Mouse (Mus musculus): ENCODE measurements around the gene 2900011O08Rik.
"Not testable (repeated sequence)": the region's sequence is repeated elsewhere in the genome, so short reads cannot be mapped to it uniquely, and the experiment has no call there.

Gene 2900011O08Rik

GRCm38 (mm10) chr16:14066571-14066970, 80.2 kb downstream of the 2900011O08Rik start:
- not testable (repeated sequence) for DNase-seq (ENCODE audit: low spot score)

GRCm38 (mm10) chr16:14068701-14069100, 82.3 kb downstream of the 2900011O08Rik start:
- DNase-seq (ENCODE audit: low spot score): not testable (repeated sequence)

GRCm38 (mm10) chr16:14070471-14071169, 84.2 kb downstream of the 2900011O08Rik start:
- no peak for DNase-seq (ENCODE audit: low spot score)

DNA sequence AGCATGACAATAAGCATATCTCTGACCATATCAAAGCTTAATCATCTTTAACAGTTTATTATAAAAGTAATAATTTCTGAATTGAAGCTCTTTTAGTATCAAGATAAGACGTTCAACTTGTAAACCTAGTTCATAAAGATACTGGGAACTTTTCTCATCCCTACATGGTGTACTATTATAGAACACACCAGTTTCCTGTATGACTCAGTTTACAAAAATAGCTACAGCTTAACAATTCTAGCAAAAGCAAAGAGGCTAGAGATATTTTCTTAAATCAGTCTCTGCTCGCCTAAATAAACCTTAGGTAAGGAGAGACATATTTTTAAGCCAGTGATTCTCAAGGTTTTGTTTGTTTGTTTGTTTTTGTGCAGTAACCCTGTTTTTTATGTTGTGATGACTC, 96.5 kb downstream of the 2900011O08Rik start:
- DNase-seq (ENCODE audit: low spot score): no peak

DNA sequence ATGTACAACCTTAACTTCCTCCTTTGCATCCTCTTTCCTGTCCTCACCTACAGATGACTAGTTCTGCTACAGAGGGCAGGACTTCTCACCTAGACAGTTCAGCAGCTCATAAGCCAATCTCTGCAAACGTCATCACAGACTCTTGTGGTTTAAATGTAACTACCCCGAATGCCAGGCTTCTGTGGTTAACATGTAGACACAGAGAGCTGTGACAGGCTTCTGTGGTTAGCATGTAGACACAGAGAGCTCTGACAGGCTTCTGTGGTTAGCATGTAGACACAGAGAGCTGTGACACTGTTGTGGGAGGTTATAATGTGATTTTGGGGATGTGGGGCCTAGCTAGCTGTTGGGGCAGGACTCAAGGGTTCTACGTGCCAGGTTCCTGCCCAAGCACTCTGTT, 101.8 kb downstream of the 2900011O08Rik start:
- no peak for DNase-seq (ENCODE audit: low spot score)

DNA sequence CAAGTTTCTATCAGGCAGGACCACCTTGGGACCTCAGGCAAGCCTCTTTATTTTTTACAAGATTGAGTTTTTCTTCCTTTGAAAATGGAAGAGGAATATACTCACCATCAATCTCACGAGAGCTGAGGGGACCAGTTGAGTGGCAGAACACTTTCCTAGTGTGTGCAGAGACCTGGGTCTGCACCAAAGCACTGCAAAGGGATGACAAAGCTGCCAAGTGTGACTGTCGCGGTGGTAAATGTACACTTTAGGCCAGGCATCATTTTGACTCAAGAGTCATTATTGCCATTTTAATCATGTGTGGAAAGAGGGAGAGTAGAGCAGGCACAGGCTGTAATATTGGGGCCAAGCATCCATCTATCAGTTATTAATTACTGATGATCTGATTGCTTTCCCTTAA, 102.9 kb downstream of the 2900011O08Rik start:
- DNase-seq (ENCODE audit: low spot score): no peak

GRCm38 (mm10) chr16:14091771-14092170, 105.4 kb downstream of the 2900011O08Rik start:
- no peak for DNase-seq (ENCODE audit: low spot score)

- DNase-seq (ENCODE audit: low spot score): no peak
Observed at GRCm38 (mm10) chr16:14105891-14106290, 119.5 kb downstream of the 2900011O08Rik start.

DNA sequence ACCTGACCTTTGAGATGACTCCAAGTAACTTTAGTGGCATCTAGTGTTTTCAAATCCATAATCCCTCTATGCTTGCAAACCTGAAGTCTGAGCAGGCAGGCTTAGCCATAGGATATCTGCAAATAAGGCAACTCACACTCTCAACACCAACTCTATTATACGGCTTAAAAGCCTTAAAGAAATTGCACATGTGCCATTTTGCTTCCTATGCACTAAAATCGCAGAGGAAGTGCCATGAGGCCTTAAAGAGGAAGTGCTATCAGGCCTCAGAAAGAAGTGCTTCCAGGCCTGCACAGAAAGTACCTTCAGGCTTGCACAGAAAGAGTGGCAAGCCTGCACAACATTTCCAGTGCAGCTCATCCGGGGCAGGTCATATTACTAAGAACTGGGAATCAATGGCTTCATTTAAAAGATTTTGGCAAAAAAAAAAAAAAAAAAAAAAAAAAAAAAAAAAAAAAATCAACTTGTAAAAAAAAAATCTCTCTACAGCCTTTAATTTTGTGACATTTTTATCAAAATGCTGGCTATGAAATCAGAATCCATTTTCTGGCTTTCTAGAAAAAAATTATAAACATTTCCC, 123.3 kb downstream of the 2900011O08Rik start:
- no peak for DNase-seq (ENCODE audit: low spot score)

DNA sequence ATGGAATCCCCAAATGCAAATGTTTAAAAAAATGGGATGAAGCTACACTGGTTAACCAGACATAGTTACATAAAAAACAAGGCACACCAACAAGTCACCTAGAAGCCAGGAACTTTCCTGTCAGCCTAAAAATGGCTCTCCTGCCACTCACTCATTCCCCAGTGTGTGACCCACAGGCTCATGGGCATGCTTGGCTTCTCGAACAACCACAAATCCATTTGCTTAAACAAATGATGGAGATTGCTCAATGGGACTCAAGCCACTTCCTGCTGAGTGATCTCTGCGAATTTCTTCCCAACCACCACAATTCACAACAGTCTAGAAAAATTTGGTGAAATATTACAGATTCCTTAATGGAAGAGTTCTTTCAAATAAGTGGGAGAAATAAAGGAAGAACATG, 124.5 kb downstream of the 2900011O08Rik start:
- DNase-seq (ENCODE audit: low spot score): no peak

- DNase-seq (ENCODE audit: low spot score): no peak
Observed at GRCm38 (mm10) chr16:14112133-14112532, 125.7 kb downstream of the 2900011O08Rik start.

DNA sequence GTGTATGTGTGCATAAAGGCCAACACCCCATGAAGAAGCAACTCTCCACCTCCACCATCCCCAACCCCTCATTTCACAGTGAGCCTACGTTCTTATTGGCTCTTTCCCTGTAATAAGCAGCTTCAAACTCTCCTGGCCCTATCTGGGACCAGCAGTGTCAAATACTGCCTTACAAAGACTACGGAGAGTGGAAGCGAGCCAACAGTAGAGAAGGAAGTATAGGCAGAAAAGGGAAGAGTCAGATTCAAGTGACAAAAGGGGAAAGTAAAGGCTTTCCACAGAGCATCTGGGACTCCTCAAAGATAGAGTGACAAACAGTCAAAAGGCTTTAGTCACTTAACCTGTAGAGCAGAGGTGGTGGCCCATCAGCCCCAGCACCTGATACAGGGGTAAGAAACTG, 126.3 kb downstream of the 2900011O08Rik start:
- no peak for DNase-seq (ENCODE audit: low spot score)

DNA sequence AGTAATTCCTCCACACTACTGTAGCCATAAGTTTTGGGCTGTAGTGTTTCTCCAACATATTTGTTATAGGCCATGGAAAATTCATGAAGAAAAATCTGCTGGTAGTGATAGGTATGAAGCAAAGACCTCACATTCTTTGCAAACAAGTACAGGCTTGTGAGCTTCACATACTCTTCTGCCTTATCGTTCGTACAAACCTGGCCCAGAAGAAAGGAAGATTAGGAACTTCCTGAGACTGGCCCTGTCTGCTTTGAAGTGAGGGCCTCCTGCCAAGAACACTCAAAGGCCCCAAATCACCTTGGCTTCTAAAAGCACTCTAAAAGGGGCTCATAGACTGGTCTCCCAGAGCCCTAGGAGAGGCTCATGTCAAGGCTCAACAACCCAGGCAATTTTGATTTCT, 130.9 kb downstream of the 2900011O08Rik start:
- DNase-seq (ENCODE audit: low spot score): no peak

- DNase-seq (ENCODE audit: low spot score): no peak
Observed at GRCm38 (mm10) chr16:14120941-14121340, 134.5 kb downstream of the 2900011O08Rik start.

DNA sequence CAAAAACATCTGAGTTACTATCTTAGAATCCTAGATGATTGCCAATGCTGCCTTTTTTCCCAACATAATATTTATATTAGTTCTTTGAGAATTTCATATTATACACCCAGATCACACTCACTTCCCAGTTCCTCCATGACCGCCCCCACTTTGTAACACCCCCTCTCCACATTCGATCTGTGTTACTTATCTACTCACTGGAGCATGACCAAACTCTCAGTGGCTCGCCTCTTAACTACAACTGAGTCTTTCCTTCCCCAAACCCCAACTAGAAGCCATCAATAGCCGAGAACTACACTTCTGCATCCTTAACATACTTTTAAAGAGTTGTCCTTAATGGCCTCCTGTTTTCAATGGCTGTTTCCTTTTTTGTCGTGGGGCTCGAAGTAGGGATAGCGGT, 135.2 kb downstream of the 2900011O08Rik start:
- no peak for DNase-seq (ENCODE audit: low spot score)

DNA sequence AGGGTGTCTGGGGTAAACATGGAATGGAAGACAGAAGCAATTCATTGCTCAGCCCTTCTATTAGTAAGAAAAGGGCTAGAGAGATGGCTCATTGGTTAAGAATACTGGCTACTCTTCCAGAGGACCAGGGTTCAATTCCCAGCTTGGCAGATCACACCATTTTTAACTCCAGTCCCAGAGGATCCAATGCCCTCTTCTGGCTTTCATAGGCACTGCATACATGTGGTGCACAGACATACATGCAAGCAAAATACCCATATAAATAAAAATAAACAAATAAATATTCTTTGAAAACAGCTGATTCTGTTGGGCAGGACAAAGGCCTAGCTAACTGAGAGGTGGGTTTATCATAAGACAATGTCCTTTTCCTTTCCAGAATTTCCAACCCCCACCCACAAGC, 136.2 kb downstream of the 2900011O08Rik start:
- DNase-seq (ENCODE audit: low spot score): no peak

GRCm38 (mm10) chr16:14123901-14124300, 137.5 kb downstream of the 2900011O08Rik start:
- DNase-seq (ENCODE audit: low spot score): no peak

DNA sequence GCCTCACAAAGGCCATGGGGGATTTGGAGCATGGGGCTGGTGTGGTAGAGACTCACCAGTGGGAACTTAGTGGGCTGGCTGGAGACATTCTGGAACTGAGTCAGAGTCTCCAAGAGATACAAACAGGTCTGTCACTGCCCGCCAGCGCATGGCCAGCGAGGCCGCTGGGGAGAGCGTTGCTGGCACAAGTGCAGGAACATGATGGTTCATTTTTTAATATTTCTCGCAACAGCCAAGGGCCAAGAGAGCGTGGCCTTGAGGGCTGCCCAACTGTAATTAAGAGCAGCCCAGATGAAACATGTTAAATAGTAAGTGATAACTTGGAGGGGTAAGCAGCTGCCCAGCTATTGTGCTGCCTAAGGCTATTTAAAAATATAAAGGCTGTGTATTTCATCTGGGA, 138.3 kb downstream of the 2900011O08Rik start:
- DNase-seq (ENCODE audit: low spot score): no peak

GRCm38 (mm10) chr16:14125253-14125652, 138.8 kb downstream of the 2900011O08Rik start:
- no peak for DNase-seq (ENCODE audit: low spot score)

- DNase-seq (ENCODE audit: low spot score): no peak
Observed at GRCm38 (mm10) chr16:14128977-14129376, 142.6 kb downstream of the 2900011O08Rik start.

GRCm38 (mm10) chr16:14130796-14131195, 144.4 kb downstream of the 2900011O08Rik start:
- no peak for DNase-seq (ENCODE audit: low spot score)

DNA sequence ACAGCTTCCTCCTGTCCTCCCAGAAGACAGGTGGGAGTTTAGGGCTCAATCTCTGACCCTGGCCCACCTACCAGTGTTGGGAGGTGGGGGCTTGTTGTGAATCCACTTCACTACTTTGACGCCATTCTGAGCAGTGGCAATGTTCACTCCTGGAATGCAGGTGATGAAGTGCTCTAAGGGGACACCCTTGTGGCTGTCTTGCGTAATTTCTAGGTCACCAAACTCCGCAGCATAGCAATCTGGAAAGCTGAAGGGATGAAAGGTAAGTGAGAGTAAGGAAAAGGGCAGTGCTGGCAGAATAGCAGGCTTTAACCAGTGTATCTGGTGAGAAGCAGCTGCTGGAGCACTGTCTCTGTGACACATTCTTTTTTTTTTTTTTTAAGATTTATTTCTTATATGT, 145.0 kb downstream of the 2900011O08Rik start:
- DNase-seq (ENCODE audit: low spot score): no peak

DNA sequence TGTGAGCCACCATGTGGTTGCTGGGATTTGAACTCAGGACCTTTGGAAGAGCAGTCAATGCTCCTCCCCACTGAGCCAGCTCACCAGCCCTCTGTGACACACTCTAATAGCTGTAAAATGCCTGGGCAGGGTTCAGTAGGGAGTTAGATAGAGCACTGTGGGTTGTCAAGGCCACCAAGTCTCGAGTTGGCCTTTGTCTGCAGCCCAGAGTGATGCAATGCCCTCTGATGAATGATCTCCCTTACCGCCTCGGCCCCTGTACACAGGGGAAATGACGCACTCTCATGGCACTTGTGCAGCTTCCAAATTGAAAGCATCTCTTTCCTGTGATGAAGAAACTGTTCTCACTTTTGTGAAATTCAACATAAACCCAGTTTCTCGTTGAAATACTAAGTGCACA, 145.4 kb downstream of the 2900011O08Rik start:
- no peak for DNase-seq (ENCODE audit: low spot score)

DNA sequence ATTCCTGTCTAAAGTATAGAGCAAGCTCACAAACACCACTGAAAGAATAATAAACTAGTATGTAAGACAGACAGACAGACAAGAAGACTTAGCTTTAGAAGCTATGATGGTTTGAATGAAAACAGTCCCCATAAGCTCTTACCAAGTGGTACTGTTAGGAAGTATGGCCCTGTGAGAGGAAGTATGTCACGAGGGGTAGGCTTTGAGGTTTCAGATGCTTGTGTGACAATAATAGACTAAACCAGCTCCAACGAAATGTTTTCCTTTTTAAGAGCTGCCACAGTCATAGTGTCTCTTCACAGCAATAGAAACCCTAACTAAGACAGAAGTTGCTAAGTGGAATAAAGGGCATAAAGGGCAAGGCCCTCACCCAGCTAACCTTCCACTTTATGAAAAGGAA, 148.6 kb downstream of the 2900011O08Rik start:
- no peak for DNase-seq (ENCODE audit: low spot score)
